Mouse (Mus musculus): Measurements from ENCODE around the gene Ginm1. TPM values are rescaled to one million over a fixed set of nuclear protein-coding genes. Genes with fewer than 3 reads are reported as not detected.
A peak's percentile ranks its signal among the peaks of the same experiment; 100 is the strongest.

Gene Ginm1
- polyA plus RNA-seq, 1 experiment: 20.2 TPM

DNA sequence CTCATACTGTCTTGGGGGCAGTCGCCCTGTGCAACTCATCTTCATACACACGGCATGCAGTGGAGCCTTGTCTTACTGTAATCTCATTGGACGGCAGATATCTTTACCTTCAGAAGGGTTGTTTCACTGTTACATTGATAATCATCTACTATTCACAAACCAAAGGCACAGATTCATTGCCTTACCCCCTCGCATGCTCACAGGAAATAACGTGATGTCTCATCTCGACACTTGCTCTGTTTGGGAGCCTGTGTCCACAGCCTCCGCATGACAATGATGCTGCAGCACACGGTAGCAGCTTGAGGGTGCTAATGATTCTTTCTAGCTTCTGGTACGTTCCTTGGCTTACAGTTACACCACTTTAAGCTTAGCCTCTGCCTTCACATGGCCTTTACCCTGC, 33.5 kb upstream of the Ginm1 start:
- WGBS: 91% methylated on average over 9 of the region's 9 CpGs
- no peaks in the 10 kb centered on the region for H3K27me3 ChIP-seq (ENCODE audit: control insufficient read depth, insufficient read depth, low read length)
- H3K4me1 ChIP-seq (replicated peaks; ENCODE audit: control insufficient read depth, insufficient read depth, low read length): peaks cover 5% of the 10 kb centered on the region; the same call in 1 of the 2 replicates
- H3K36me3 ChIP-seq (ENCODE audit: control insufficient read depth, insufficient read depth, low read length): peaks cover 15% of the 10 kb centered on the region
- H3K4me3 ChIP-seq (ENCODE audit: control insufficient read depth, insufficient read depth, low read length): no peak overlapping the region
- DNase-seq: no peak
- no peak overlapping the region for H3K27ac ChIP-seq (ENCODE audit: control insufficient read depth, insufficient read depth, low read length)
- TF ChIP-seq CTCF (IDR thresholded peaks at IDR 0.05; ENCODE audit: borderline replicate concordance, control insufficient read depth, extremely low read depth, insufficient read depth, low read length, poor library complexity): no peak
- TF ChIP-seq POLR2A (IDR thresholded peaks at IDR 0.05; ENCODE audit: control insufficient read depth, extremely low read depth, insufficient read depth, low read length, poor library complexity): no peak

DNA sequence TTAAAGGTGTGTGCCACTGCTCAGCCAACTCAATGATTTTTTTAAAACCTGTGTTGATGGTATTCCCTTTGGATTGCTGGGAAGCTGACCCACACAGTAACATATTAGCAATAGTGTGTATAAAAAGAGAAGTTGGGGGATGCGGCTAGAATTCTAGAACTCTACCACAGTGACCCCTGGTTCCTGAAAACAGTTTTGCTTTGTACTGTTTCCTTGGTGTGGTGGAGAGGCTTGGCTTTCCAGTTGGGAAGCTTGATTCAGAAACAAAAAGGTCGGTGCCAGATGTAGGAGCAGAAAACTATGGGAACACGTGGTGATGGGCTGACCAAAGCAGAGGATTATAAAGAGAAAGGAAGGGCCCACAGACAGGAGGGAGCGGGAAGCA, 32.6 kb upstream of the Ginm1 start:
- peak overlapping the region; percentile 29; the same call in 1 of the 2 replicates for H3K27ac ChIP-seq (ENCODE audit: control insufficient read depth, insufficient read depth, low read length)
- TF ChIP-seq POLR2A (IDR thresholded peaks at IDR 0.05; ENCODE audit: control insufficient read depth, extremely low read depth, insufficient read depth, low read length, poor library complexity) (no peak), CTCF (IDR thresholded peaks at IDR 0.05; ENCODE audit: borderline replicate concordance, control insufficient read depth, extremely low read depth, insufficient read depth, low read length, poor library complexity) (no peak)

DNA sequence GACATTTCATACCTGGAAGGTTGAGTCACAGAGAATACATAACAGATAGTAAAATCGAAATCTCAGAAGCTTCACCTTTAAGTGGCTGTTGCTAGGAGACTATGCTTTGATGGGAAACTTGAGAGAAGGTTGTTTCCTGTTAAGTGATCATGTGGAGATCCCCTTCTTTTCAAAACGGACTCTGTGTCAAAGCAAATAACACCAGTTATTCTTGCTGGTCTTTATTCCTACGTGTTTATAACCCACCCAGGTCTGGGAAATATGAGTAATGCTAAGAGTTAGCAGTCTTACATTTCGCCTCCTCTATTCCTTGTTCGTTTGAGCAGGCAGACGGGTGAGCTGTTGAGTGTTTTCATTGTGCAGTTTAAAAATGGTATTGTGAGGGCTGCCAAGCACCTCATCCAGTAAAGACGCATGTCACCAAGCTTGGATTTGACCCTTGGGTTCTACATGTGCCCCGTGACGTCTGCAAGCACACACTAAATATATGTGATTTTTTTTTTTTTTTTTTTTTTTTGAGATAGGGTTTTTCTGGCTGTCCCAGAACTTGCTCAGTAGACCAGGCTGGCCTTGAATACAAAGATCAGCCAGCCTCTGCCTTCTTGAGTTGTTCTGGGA, 32.1 kb upstream of the Ginm1 start:
- Histone ChIP-seq H3K4me1 (replicated peaks; ENCODE audit: control insufficient read depth, insufficient read depth, low read length) (peaks cover 5% of the 10 kb centered on the region; the same call in 1 of the 2 replicates), H3K27me3 (ENCODE audit: control insufficient read depth, insufficient read depth, low read length) (no peaks in the 10 kb centered on the region), H3K27ac (ENCODE audit: control insufficient read depth, insufficient read depth, low read length) (no peak overlapping the region), H3K4me3 (ENCODE audit: control insufficient read depth, insufficient read depth, low read length) (no peak overlapping the region), H3K36me3 (ENCODE audit: control insufficient read depth, insufficient read depth, low read length) (peaks cover 21% of the 10 kb centered on the region)
- no peak for DNase-seq
- TF ChIP-seq CTCF (IDR thresholded peaks at IDR 0.05; ENCODE audit: borderline replicate concordance, control insufficient read depth, extremely low read depth, insufficient read depth, low read length, poor library complexity) (no peak), POLR2A (IDR thresholded peaks at IDR 0.05; ENCODE audit: control insufficient read depth, extremely low read depth, insufficient read depth, low read length, poor library complexity) (no peak)
- WGBS: 65% methylated on average over 9 of the region's 9 CpGs

More for the DNA sequence above, 32.6 kb upstream of the Ginm1 start:
- peaks cover 21% of the 10 kb centered on the region for H3K36me3 ChIP-seq (ENCODE audit: control insufficient read depth, insufficient read depth, low read length)
- no peak for DNase-seq
- 92% methylated on average over 4 of the region's 4 CpGs for WGBS
- peaks cover 5% of the 10 kb centered on the region; the same call in 1 of the 2 replicates for H3K4me1 ChIP-seq (replicated peaks; ENCODE audit: control insufficient read depth, insufficient read depth, low read length)
- no peaks in the 10 kb centered on the region for H3K27me3 ChIP-seq (ENCODE audit: control insufficient read depth, insufficient read depth, low read length)
- H3K4me3 ChIP-seq (ENCODE audit: control insufficient read depth, insufficient read depth, low read length): no peak overlapping the region

DNA sequence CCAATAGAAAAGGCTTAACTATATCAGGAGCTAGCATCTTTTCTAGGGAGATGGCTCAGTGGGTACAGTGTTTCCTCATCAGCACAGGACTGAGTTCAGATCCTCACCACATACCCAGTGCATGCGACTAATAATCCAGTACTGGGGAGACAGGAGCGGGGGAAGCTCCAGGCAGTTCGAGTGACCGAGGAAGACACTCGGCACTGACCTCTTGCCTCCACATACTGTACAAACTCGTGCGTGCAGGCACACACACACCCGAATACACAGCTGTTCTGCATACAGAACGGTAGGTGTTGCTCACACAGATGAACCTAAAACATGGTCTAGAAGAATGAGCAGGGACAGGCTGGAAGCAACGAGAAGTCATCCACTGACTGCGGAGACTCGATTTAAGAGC, 29.4 kb upstream of the Ginm1 start:
- no peak overlapping the region for H3K27ac ChIP-seq (ENCODE audit: control insufficient read depth, insufficient read depth, low read length)
- TF ChIP-seq POLR2A (IDR thresholded peaks at IDR 0.05; ENCODE audit: control insufficient read depth, extremely low read depth, insufficient read depth, low read length, poor library complexity): no peak
- WGBS: 95% methylated on average over 12 of the region's 12 CpGs

DNA sequence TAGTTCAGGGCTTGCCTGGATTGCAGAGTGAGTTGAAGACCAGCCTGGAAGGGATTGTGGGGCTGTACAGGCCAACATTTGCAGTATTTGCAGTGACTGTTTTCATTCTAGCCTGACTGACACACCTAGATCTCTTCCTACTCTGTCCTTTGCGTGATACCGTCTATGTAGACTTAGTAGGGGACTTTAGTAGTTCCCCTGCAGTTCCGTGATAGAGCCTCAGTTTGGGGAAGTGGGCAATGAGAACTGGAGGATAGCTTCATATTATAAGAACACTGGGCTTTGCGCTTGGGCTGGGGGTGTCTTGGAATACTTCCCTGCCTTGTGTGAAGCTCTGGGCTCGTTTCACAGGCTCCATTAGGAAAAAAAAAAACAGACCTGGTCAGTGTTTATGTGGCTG, 27.5 kb upstream of the Ginm1 start:
- no peaks in the 10 kb centered on the region for H3K4me1 ChIP-seq (replicated peaks; ENCODE audit: control insufficient read depth, insufficient read depth, low read length)
- peaks cover 42% of the 10 kb centered on the region for H3K36me3 ChIP-seq (ENCODE audit: control insufficient read depth, insufficient read depth, low read length)
- WGBS: 93% methylated on average over 5 of the region's 5 CpGs
- no peak for DNase-seq
- H3K27me3 ChIP-seq (ENCODE audit: control insufficient read depth, insufficient read depth, low read length): no peaks in the 10 kb centered on the region
- TF ChIP-seq CTCF (IDR thresholded peaks at IDR 0.05; ENCODE audit: borderline replicate concordance, control insufficient read depth, extremely low read depth, insufficient read depth, low read length, poor library complexity) (no peak), POLR2A (IDR thresholded peaks at IDR 0.05; ENCODE audit: control insufficient read depth, extremely low read depth, insufficient read depth, low read length, poor library complexity) (no peak)
- H3K4me3 ChIP-seq (ENCODE audit: control insufficient read depth, insufficient read depth, low read length): no peak overlapping the region
- H3K27ac ChIP-seq (ENCODE audit: control insufficient read depth, insufficient read depth, low read length): no peak overlapping the region

More for the DNA sequence above, 29.4 kb upstream of the Ginm1 start:
- no peak overlapping the region for H3K4me3 ChIP-seq (ENCODE audit: control insufficient read depth, insufficient read depth, low read length)
- no peaks in the 10 kb centered on the region for H3K27me3 ChIP-seq (ENCODE audit: control insufficient read depth, insufficient read depth, low read length)
- peaks cover 36% of the 10 kb centered on the region for H3K36me3 ChIP-seq (ENCODE audit: control insufficient read depth, insufficient read depth, low read length)
- H3K4me1 ChIP-seq (replicated peaks; ENCODE audit: control insufficient read depth, insufficient read depth, low read length): peaks cover 5% of the 10 kb centered on the region; the same call in 1 of the 2 replicates
- DNase-seq: no peak

DNA sequence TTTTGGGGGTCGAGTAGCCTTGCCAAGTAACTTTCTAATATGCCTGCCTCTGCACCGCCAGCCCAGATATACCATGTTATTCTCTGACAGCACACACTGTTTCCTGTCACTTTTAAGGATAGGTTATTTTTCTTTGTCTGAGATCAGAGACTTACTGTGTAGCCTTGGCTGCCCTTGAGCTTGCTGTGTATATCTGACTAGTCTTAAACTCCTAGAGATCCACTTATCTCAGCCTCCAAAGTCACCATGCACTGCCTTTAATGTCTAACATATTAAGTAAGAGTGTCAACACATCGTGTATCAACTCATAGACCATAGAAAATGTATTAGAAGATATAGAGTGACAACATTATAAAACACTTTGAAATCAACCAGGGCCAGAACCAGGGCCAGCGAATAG, 27.0 kb upstream of the Ginm1 start:
- Histone ChIP-seq H3K36me3 (ENCODE audit: control insufficient read depth, insufficient read depth, low read length) (peaks cover 45% of the 10 kb centered on the region), H3K4me1 (replicated peaks; ENCODE audit: control insufficient read depth, insufficient read depth, low read length) (no peaks in the 10 kb centered on the region), H3K27ac (ENCODE audit: control insufficient read depth, insufficient read depth, low read length) (no peak overlapping the region), H3K4me3 (ENCODE audit: control insufficient read depth, insufficient read depth, low read length) (no peak overlapping the region), H3K27me3 (ENCODE audit: control insufficient read depth, insufficient read depth, low read length) (no peaks in the 10 kb centered on the region)
- DNase-seq: no peak
- TF ChIP-seq CTCF (IDR thresholded peaks at IDR 0.05; ENCODE audit: borderline replicate concordance, control insufficient read depth, extremely low read depth, insufficient read depth, low read length, poor library complexity) (no peak), POLR2A (IDR thresholded peaks at IDR 0.05; ENCODE audit: control insufficient read depth, extremely low read depth, insufficient read depth, low read length, poor library complexity) (no peak)
- 95% methylated on average over 4 of the region's 4 CpGs for WGBS

DNA sequence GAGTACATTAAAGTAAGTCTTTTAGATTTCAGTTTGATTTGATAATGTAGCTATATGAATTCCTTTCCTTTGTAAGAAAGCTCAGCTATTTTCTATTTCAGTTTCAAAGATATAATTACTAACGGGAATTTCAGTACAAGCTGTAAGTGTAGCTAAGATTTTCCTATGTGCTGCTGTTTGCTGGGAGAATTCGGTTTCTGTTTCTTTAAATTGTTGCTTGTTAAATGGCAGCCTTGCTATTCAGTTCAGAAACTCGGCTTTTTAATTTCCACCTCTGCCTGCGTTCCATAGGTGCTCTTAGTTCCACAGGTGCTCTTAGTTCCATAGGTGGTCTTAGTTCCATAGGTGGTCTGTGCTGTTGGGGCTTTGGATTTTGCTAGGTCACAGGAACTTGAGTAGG, 26.5 kb upstream of the Ginm1 start:
- Histone ChIP-seq H3K4me3 (ENCODE audit: control insufficient read depth, insufficient read depth, low read length) (no peak overlapping the region), H3K27me3 (ENCODE audit: control insufficient read depth, insufficient read depth, low read length) (no peaks in the 10 kb centered on the region), H3K27ac (ENCODE audit: control insufficient read depth, insufficient read depth, low read length) (no peak overlapping the region), H3K36me3 (ENCODE audit: control insufficient read depth, insufficient read depth, low read length) (peaks cover 49% of the 10 kb centered on the region), H3K4me1 (replicated peaks; ENCODE audit: control insufficient read depth, insufficient read depth, low read length) (no peaks in the 10 kb centered on the region)
- DNase-seq: no peak
- TF ChIP-seq CTCF (IDR thresholded peaks at IDR 0.05; ENCODE audit: borderline replicate concordance, control insufficient read depth, extremely low read depth, insufficient read depth, low read length, poor library complexity) (no peak), POLR2A (IDR thresholded peaks at IDR 0.05; ENCODE audit: control insufficient read depth, extremely low read depth, insufficient read depth, low read length, poor library complexity) (no peak)
- 92% methylated on average over 4 of the region's 4 CpGs for WGBS

Data from thymus, adult 2 months (tissue).